Mouse (Mus musculus): Measurements from ENCODE around the gene Snx1.
A peak's percentile ranks its signal among the peaks of the same experiment; 100 is the strongest.

Snx1 gene

GRCm38 (mm10) chr9:66126456-66127192, at the start of gene Snx1, which contains the start of gene Ciao2a:
TSS of gene Snx1 (minus strand) at chr9:66126587.
TSS of gene Ciao2a (plus strand) at chr9:66126611.
- peak; percentile 90 for DNase-seq

GRCm38 (mm10) chr9:66174985-66175384, 48.6 kb upstream of the Snx1 start:
- DNase-seq = no peak

GRCm38 (mm10) chr9:66173316-66173855, 47.0 kb upstream of the Snx1 start:
- DNase-seq = no peak

- DNase-seq = no peak
These were observed 45.0 kb upstream of the Snx1 start for GRCm38 (mm10) chr9:66171275-66171921.

- DNase-seq = no peak
These were observed 44.1 kb upstream of the Snx1 start for GRCm38 (mm10) chr9:66170506-66170905.

GRCm38 (mm10) chr9:66168233-66168632, 41.8 kb upstream of the Snx1 start:
- no peak for DNase-seq

- DNase-seq = no peak
These were observed 40.8 kb upstream of the Snx1 start for GRCm38 (mm10) chr9:66167222-66167621.

GRCm38 (mm10) chr9:66162995-66163394, 36.6 kb upstream of the Snx1 start:
- no peak for DNase-seq

- no peak for DNase-seq
These were observed 33.8 kb upstream of the Snx1 start for GRCm38 (mm10) chr9:66160155-66160554.

- no peak for DNase-seq
These were observed 32.6 kb upstream of the Snx1 start for GRCm38 (mm10) chr9:66158885-66159430.

GRCm38 (mm10) chr9:66157958-66158830, 31.8 kb upstream of the Snx1 start, which contains the start of gene Dapk2:
TSS of gene Dapk2 (plus strand) at chr9:66158223.
- DNase-seq = peak; percentile 57

GRCm38 (mm10) chr9:66155534-66155933, 29.1 kb upstream of the Snx1 start:
- no peak for DNase-seq

- DNase-seq = no peak
These were observed 27.6 kb upstream of the Snx1 start for GRCm38 (mm10) chr9:66154013-66154412.

- DNase-seq = no peak
These were observed 27.2 kb upstream of the Snx1 start for GRCm38 (mm10) chr9:66153594-66153993.

GRCm38 (mm10) chr9:66152011-66152410, 25.6 kb upstream of the Snx1 start:
- DNase-seq = no peak

- no peak for DNase-seq
These were observed 19.8 kb upstream of the Snx1 start for GRCm38 (mm10) chr9:66146141-66146540.

GRCm38 (mm10) chr9:66144248-66144647, 17.9 kb upstream of the Snx1 start:
- DNase-seq = peak; percentile 64

- DNase-seq = no peak
These were observed 15.9 kb upstream of the Snx1 start for GRCm38 (mm10) chr9:66142265-66142664.

- no peak for DNase-seq
These were observed 11.8 kb upstream of the Snx1 start for GRCm38 (mm10) chr9:66138193-66138592.

GRCm38 (mm10) chr9:66135967-66136366, 9.6 kb upstream of the Snx1 start:
- DNase-seq = peak; percentile 25

GRCm38 (mm10) chr9:66131466-66131865, 5.1 kb upstream of the Snx1 start:
- no peak for DNase-seq

GRCm38 (mm10) chr9:66127884-66128283, 1.5 kb upstream of the Snx1 start:
- no peak for DNase-seq

- DNase-seq = no peak
These were observed 783 bp upstream of the Snx1 start for GRCm38 (mm10) chr9:66127193-66127546.

Data from right cerebral cortex, postnatal 14 days (tissue).